Mouse (Mus musculus): ENCODE results near the gene Prkn. TPM values are rescaled to one million over a fixed set of nuclear protein-coding genes. Genes with fewer than 3 reads are reported as not detected.

Prkn gene
- polyA plus RNA-seq, 1 experiment from 2014 or later, result 2.8 TPM

DNA sequence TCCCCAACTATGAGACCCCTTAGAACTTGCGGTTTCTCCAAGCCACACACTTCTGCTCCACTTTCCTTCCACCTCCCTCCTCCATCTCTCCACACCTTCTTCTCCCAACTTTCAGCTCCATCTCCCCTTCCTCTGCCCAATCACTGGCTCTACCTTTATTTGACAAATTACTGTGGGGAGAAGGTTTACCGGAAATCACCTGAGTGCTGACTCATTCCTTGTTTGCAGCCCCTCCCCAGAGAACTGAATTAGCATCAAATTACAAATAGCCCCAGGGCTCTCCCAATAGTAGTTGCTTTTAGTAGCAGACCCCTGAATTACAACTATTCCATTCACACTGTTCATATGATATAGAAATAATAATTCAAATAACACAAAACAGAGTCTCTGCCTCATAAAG is 1036.1 kb downstream of the Prkn start:
- H3K9me3 ChIP-seq (ENCODE audit: low read length), result no peaks in the 10 kb centered on the region
- no peak overlapping the region for H3K27ac ChIP-seq (ENCODE audit: low read length)
- ATAC-seq (no peak), DNase-seq (ENCODE audit: low spot score) (no peak)
- no peak for TF ChIP-seq EP300 (IDR thresholded peaks at IDR 0.05)
- no peak for TF ChIP-seq CTCF (IDR thresholded peaks at IDR 0.05)
- 63% methylated on average over 2 of the region's 2 CpGs for WGBS
- no peaks in the 10 kb centered on the region for H3K27me3 ChIP-seq (replicated peaks; ENCODE audit: insufficient read depth, low read length)
- H3K9ac ChIP-seq (replicated peaks; ENCODE audit: low read depth), result no peak overlapping the region
- H3K4me2 ChIP-seq (replicated peaks; ENCODE audit: low read depth, low read length), result no peak overlapping the region
- H3K4me3 ChIP-seq (ENCODE audit: low read depth, low read length), result no peak overlapping the region
- no peaks in the 10 kb centered on the region for H3K36me3 ChIP-seq (ENCODE audit: insufficient read depth, low read length)
- H3K4me1 ChIP-seq (ENCODE audit: insufficient read depth, low read depth, low read length), result no peaks in the 10 kb centered on the region

DNA sequence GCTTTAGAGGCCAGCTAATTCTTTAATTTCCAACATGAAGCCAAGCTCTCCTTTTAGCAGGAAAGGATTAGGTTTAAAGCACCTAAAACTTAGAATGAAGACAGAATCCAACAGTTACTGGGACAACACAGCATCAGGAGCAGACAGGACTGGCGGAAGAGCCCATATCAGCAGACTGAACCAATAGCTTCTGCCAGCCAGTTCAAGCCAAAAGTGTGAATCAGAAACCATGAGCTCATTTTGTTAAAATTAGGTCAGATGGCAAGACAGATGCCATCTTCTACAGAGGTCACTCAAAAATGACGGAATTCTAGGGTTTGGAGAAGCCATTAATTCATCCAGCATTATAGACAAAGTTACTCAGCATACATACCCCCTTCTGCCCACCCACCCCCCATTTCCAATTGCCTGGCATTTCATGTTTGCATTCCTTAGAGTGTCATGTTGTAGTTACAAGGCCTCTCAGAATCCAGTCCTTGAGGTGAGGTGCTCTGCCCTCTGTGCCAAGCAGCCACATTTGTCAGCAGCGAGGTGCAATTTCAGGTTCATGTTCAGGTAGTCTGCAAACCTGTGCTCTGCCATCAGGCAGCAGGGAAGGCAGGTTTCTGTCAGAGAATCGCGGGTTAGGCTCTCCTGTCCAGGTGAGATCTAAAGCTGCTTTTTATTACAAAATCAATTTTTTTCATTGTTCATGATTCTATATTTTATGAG is 1041.1 kb downstream of the Prkn start:
- ATAC-seq (no peak), DNase-seq (ENCODE audit: low spot score) (no peak)
- Histone ChIP-seq H3K27me3 (replicated peaks; ENCODE audit: insufficient read depth, low read length) (no peaks in the 10 kb centered on the region), H3K4me2 (replicated peaks; ENCODE audit: low read depth, low read length) (no peak overlapping the region), H3K27ac (ENCODE audit: low read length) (no peak overlapping the region), H3K36me3 (ENCODE audit: insufficient read depth, low read length) (no peaks in the 10 kb centered on the region), H3K9me3 (ENCODE audit: low read length) (no peaks in the 10 kb centered on the region), H3K9ac (replicated peaks; ENCODE audit: low read depth) (no peak overlapping the region), H3K4me1 (ENCODE audit: insufficient read depth, low read depth, low read length) (no peaks in the 10 kb centered on the region), H3K4me3 (ENCODE audit: low read depth, low read length) (no peak overlapping the region)
- TF ChIP-seq CTCF (IDR thresholded peaks at IDR 0.05) (no peak), EP300 (IDR thresholded peaks at IDR 0.05) (no peak)
- WGBS, result 85% methylated on average over 5 of the region's 5 CpGs

DNA sequence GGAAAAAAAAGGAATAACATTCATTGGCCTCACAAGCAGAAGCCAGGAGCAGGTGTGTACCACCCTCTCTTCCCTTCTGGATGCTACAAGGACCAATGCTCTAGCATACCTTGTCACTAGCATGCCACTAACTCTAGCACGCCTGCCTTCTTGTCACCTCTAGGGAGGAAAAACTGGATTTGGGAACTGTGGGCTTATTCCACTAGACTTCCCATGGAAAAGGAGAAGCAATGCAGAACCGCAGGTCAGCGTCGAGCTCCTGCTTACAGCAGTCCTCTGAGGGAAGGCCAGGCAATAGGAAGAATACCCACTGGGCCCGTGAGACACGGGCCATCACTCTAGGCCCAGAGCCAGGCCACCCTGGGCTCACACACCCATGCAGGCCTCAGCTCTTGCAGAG is 1045.4 kb downstream of the Prkn start:
- Histone ChIP-seq H3K9me3 (ENCODE audit: low read length) (no peaks in the 10 kb centered on the region), H3K27me3 (replicated peaks; ENCODE audit: insufficient read depth, low read length) (no peaks in the 10 kb centered on the region), H3K36me3 (ENCODE audit: insufficient read depth, low read length) (no peaks in the 10 kb centered on the region)

DNA sequence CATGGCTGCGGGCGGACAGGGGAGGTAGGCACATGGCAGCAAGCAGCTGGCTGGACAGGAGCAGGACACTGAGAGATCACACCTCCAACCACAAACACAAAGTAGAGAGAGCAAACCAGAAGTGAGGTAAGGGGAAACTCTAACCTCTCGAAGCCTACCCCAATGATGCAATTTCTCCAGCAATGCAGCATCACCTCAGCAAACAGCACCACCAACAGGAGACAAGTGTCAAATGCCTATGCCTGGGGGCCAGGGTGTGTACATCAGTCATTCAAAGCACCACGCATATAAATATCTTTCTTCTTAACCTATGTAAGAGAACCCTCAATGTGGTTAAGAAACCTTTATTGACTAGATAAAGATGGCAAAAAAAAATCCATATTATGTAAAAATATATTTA is 1046.8 kb downstream of the Prkn start:
- no peaks in the 10 kb centered on the region for H3K36me3 ChIP-seq (ENCODE audit: insufficient read depth, low read length)
- no peak overlapping the region for H3K4me2 ChIP-seq (replicated peaks; ENCODE audit: low read depth, low read length)
- ATAC-seq (no peak), DNase-seq (ENCODE audit: low spot score) (no peak)
- H3K4me1 ChIP-seq (ENCODE audit: insufficient read depth, low read depth, low read length), result no peaks in the 10 kb centered on the region
- TF ChIP-seq EP300 (IDR thresholded peaks at IDR 0.05), result no peak
- TF ChIP-seq CTCF (IDR thresholded peaks at IDR 0.05), result peak; percentile 29; the same call in 1 of the 2 replicates
- 73% methylated on average over 4 of the region's 4 CpGs for WGBS
- no peak overlapping the region for H3K9ac ChIP-seq (replicated peaks; ENCODE audit: low read depth)
- H3K27me3 ChIP-seq (replicated peaks; ENCODE audit: insufficient read depth, low read length), result no peaks in the 10 kb centered on the region
- no peak overlapping the region for H3K4me3 ChIP-seq (ENCODE audit: low read depth, low read length)
- H3K9me3 ChIP-seq (ENCODE audit: low read length), result no peaks in the 10 kb centered on the region
- no peak overlapping the region for H3K27ac ChIP-seq (ENCODE audit: low read length)

More for the DNA sequence above, 1045.4 kb downstream of the Prkn start:
- no peak overlapping the region for H3K4me3 ChIP-seq (ENCODE audit: low read depth, low read length)
- H3K27ac ChIP-seq (ENCODE audit: low read length), result no peak overlapping the region
- no peak overlapping the region for H3K4me2 ChIP-seq (replicated peaks; ENCODE audit: low read depth, low read length)
- DNase-seq (ENCODE audit: low spot score), result no peak
- no peak for TF ChIP-seq EP300 (IDR thresholded peaks at IDR 0.05)
- no peak for TF ChIP-seq CTCF (IDR thresholded peaks at IDR 0.05)
- H3K4me1 ChIP-seq (ENCODE audit: insufficient read depth, low read depth, low read length), result no peaks in the 10 kb centered on the region
- WGBS, result 86% methylated on average over 6 of the region's 6 CpGs
- H3K9ac ChIP-seq (replicated peaks; ENCODE audit: low read depth), result no peak overlapping the region
- no peak for ATAC-seq

DNA sequence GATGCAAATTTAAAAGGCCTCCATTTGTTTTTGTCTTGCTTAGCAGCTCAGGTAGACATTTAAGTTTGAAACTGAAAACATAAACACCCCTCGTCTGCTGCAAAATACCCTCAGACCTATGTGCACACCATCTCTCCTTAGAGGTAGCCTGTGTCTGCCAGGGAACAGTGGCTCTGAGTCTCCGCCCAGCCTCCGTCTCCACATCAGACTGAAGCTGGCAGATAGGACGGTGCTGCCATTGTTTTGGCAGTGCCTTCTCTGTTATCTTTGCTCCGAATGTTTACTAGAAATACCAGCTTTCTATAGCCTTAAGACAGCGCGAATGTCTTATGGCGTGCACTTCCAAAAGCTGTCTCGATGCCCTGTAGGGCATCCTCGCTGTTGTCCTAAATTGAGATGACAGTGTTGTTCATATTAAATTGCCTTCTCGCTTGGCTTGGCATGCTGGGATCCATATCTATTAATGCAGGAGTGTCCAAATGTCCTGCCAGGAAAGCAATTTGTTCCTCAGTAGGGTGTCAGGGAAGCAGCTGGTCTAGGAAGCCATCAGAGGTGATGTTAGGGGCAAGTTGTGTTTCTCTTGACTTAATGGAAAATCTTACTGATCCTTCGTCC is 1047.5 kb downstream of the Prkn start:
- Histone ChIP-seq H3K36me3 (ENCODE audit: insufficient read depth, low read length) (no peaks in the 10 kb centered on the region), H3K9me3 (ENCODE audit: low read length) (no peaks in the 10 kb centered on the region), H3K27me3 (replicated peaks; ENCODE audit: insufficient read depth, low read length) (no peaks in the 10 kb centered on the region), H3K4me2 (replicated peaks; ENCODE audit: low read depth, low read length) (no peak overlapping the region), H3K4me1 (ENCODE audit: insufficient read depth, low read depth, low read length) (no peaks in the 10 kb centered on the region), H3K4me3 (ENCODE audit: low read depth, low read length) (no peak overlapping the region), H3K9ac (replicated peaks; ENCODE audit: low read depth) (no peak overlapping the region), H3K27ac (ENCODE audit: low read length) (no peak overlapping the region)
- ATAC-seq (no peak), DNase-seq (ENCODE audit: low spot score) (no peak)
- TF ChIP-seq EP300 (IDR thresholded peaks at IDR 0.05) (no peak), CTCF (IDR thresholded peaks at IDR 0.05) (no peak)
- WGBS, result 69% methylated on average over 12 of the region's 12 CpGs

DNA sequence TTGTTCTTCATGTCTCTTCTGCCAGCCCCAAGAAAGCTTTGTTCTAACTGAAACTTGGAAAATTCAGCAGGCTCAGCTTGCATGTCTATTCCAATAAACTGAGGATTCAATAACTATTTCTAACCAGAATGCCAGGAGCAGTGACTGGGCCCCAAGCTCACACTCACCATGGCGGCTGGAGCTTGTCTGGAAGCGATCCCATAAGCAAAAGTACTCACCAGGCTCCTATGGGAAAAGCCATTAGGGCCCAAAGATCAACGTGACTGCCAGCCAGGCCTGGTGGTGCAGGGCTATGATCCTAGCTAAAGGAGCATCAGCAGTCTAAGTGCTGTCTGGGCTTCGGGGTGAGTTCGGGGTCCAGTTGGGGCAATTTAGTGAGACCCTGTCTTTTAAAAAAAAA is 1048.6 kb downstream of the Prkn start:
- no peak overlapping the region for H3K27ac ChIP-seq (ENCODE audit: low read length)

More for the DNA sequence above, 1048.6 kb downstream of the Prkn start:
- no peak overlapping the region for H3K4me3 ChIP-seq (ENCODE audit: low read depth, low read length)
- no peak overlapping the region for H3K9ac ChIP-seq (replicated peaks; ENCODE audit: low read depth)
- no peak for TF ChIP-seq CTCF (IDR thresholded peaks at IDR 0.05)
- TF ChIP-seq EP300 (IDR thresholded peaks at IDR 0.05), result no peak
- ATAC-seq (no peak), DNase-seq (ENCODE audit: low spot score) (no peak)
- no peaks in the 10 kb centered on the region for H3K4me1 ChIP-seq (ENCODE audit: insufficient read depth, low read depth, low read length)
- 72% methylated on average over 5 of the region's 5 CpGs for WGBS
- no peaks in the 10 kb centered on the region for H3K27me3 ChIP-seq (replicated peaks; ENCODE audit: insufficient read depth, low read length)
- H3K36me3 ChIP-seq (ENCODE audit: insufficient read depth, low read length), result no peaks in the 10 kb centered on the region
- no peak overlapping the region for H3K4me2 ChIP-seq (replicated peaks; ENCODE audit: low read depth, low read length)
- H3K9me3 ChIP-seq (ENCODE audit: low read length), result no peaks in the 10 kb centered on the region

All from lung, postnatal 0 days (tissue).